Mouse (Mus musculus) urinary bladder, adult 2 months (tissue): ENCODE results near the gene Rad51ap1. TPM values are rescaled to one million over a fixed set of nuclear protein-coding genes. Genes with fewer than 3 reads are reported as not detected.

ENCODE experiments used
- polyA plus RNA-seq: library from polyadenylated mRNA; depleted of rRNA; stranded (reverse); fragments of >200 nt; gene quantifications from 2 replicates; pipeline ENCODE4 v1.2.3, GENCODE M21; 2012; rRNA removed

Rad51ap1 gene
- polyA plus RNA-seq, 1 experiment = 3.6 TPM

Other genes starting within 250 kb of the Rad51ap1 start
- 4.2 and 4.8 TPM in 2 replicates for gene Kcna6, start 198.9 kb downstream of the Rad51ap1 start, polyA plus RNA-seq
- gene Ndufa9, start 90.5 kb downstream of the Rad51ap1 start, polyA plus RNA-seq = 96.8 and 100 TPM in 2 replicates
- 0.03 and 0.06 TPM in 2 replicates for gene Akap3, start 86.5 kb downstream of the Rad51ap1 start, polyA plus RNA-seq
- 0.03 and 0.06 TPM in 2 replicates for gene Dyrk4, start 17.7 kb downstream of the Rad51ap1 start, polyA plus RNA-seq
- 14.3 and 15.9 TPM in 2 replicates for gene D6Wsu163e, start 375 bp upstream of the Rad51ap1 start, polyA plus RNA-seq
- not detected in 2 replicates for gene Fgf6, start 76.0 kb upstream of the Rad51ap1 start, polyA plus RNA-seq
- gene Fgf23, start 133.3 kb upstream of the Rad51ap1 start, polyA plus RNA-seq = not detected in 2 replicates
- gene Tigar, start 170.0 kb upstream of the Rad51ap1 start, polyA plus RNA-seq = 6.0 and 7.3 TPM in 2 replicates
- gene Ccnd2, start 212.6 kb upstream of the Rad51ap1 start, polyA plus RNA-seq = 49.3 and 62.8 TPM in 2 replicates